Mouse (Mus musculus) ES-Bruce4 (cell line): ENCODE results near the gene Comt.

Experiments used
- CTCF ChIP-seq: IDR thresholded peaks from one replicate; pipeline ENCODE4 v1.8.1; 2011; ENCODE audit warnings: low read depth, low read length
- POLR2A ChIP-seq: IDR thresholded peaks from one replicate; pipeline ENCODE4 v1.8.1; 2011; ENCODE audit warnings: low read length; ENCODE audit not compliant: insufficient read depth

DNA sequence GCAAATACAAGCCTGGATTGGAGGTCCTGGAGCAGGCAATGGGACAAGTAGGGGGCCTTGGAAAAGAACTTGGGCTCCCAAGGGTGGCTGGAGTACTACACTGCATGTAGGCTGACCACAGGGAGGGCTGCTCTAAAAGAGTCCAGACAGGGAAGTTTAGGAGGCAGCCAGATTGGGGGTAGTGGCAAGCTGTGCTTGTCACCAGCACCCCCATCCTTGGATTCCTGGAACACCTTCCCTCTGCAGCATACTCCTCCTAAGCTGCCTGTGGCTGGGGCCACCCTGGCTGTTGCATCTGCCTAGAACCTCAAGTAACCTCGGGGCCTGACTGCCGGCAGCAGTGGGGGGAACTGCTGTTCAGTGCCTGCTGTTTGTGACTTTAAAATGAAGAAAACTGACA is 20.8 kb downstream of the Comt start:
- TF ChIP-seq POLR2A (no peak), CTCF (no peak)
